Mouse (Mus musculus) heart, postnatal 4 days (tissue): Measurements from ENCODE around the gene Mrps9. TPM values are rescaled to one million over a fixed set of nuclear protein-coding genes. Genes with fewer than 3 reads are reported as not detected.

Experiments used
- DNase-seq: peaks from one replicate; pipeline ENCODE4 v3.0.0; 2021
- total RNA-seq, 2 experiments: library from RNA; stranded (reverse); gene quantifications; 2 replicates each; pipeline ENCODE4 v1.2.3; 2021

Gene Mrps9
- total RNA-seq, 2 experiments from 2014 or later, result 90.6 to 95.1 TPM

DNA sequence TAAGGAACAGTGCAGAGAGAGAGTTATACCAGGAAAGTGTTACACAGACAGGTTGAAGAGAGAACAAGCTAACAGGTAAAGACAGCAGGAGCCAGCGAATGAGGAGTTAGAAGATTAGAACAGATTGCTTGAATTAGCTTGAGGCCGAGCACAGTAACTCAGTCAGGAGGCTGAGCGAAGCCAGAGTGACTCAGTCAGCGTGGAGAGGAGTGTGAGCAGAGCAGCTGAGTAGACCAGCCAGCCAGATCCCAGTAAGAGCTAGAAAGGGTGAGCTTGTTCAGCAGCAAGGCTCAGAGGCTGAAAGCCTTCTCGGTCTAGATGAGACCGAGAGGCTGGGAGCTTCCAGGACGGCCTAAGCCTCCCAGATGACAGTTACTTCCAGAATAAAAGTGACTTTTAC lies 55.7 kb downstream of the Mrps9 start:
- DNase-seq, result no peak

DNA sequence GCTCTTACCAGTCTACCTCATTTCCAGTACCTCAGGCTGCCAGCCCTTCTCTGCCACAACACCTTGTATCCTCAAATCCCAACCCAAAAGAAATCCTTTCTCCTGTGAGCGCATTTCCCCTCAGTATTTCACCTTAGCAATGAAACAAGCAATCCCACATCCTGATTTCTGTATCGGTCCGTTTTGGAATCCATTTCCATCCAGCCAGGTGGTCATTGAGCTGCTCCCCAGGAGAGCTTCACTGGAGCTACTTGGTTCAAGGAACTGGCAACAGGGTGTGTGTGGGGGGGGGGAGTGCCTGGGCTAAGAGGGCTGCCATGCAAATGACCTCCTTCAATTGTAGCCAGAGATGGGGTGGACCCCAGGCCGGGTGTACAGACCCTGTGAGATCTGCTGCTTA lies 56.1 kb downstream of the Mrps9 start:
- no peak for DNase-seq

DNA sequence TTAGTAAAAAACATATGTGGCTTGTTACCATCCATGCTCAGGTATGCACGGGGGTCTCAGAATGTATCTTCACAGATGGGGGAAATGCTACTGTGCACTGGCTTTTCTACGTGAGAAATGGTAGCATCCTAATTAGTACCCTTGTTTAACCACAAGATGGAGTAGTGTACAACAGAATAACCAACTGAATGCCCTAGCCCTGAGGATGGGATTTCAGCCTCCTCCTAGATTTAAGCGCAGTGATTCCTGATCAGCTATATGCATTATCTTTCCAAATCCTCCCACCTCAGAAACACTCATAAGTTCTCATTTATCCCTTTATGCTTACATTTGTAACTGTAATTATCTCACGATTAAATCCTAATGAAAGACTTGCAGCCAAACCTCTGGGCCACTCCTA lies 64.0 kb downstream of the Mrps9 start:
- no peak for DNase-seq

DNA sequence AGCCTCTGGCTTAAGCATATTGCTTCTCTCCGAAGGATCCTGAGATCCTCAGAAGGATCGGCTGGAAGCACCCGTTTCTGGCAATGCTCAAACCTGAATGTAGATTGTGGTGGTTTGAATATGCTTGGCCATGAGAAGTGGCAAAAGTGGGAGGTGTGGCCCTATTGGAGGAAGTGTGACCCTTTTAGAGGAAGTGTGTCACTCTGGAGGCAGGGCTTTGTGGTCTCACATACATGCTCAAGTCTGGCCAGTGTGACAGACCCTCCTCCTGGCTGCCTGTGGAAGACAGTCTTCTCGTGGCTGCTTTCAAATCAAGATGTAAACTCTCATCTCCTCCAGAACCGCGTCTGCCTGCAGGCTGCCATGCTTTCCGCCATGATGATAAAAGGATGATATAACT lies 65.7 kb downstream of the Mrps9 start:
- no peak for DNase-seq

DNA sequence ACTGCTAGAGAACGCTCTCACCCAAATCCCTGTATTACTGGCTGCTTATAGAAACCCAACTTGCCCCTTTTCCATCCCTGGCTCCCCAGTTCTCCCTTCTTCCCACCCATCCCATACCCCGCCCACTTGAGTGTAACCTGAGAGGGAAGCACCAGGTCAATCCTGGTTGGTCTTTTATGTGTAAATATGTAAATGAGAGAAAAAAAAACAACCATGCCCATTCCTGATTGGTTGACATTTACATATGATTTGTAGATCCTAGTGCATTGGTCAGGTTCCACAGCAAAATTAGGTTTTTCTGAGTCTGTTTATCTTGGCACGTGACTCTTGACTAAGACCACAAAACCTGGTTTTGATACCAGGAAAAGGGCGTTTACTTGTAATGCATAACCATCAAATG lies 66.9 kb downstream of the Mrps9 start:
- no peak for DNase-seq

DNA sequence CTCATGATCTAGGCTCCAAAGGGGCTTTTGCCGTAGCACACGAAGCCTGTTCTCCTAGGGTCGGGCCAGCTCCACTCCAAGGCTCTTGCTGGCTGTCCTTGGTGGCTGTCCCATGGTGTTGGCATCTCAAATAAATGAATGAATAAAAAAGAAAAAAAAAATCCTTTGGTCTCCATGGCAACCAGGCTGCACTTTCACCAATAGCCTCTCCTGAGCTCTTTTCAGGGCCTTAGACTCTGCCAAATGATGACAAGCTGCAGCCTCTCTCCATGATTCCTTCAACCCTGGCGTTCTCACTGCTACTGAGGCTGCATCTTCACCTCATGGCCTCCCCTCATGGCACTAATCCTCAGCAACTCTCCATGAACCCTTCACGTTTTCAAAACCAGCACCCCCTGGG lies 72.9 kb downstream of the Mrps9 start:
- no peak for DNase-seq

DNA sequence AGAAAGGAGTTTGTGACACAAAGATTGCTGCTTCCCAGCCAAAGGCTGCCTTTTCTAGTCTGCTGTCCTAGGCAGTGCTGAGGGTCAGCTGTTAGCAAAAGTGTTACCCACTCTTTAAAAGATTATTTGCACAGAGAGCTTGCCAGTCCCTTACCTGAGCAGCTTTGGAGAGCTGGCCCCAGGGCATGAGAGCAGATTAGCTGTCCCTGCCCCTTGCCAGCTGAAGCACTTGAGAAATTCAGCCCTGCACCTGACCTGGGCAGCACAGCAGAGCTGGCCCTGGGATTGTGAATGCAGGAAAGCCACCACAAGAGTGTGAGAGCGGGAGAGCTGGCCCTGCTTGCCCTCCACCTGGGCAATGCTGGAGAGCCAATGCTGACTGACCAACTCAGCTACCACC lies 82.6 kb downstream of the Mrps9 start:
- no peak for DNase-seq

DNA sequence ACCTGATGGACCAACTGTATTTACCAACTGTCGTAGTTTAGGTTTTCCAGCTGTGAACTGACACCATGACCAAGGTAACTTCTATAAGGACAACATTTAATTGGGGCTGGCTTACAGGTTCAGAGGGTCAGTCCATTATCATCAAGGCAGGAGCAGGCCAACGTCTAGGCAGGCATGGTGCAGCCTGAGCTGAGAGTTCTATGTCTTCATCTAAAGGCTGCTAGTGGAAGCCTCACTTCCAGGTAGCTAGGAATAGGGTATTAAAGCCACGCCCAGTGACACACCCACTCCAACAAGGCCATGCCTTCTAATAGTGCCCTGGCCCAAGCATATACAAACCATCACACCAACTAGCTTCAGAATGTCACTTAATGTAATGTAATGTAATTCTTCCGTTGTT lies 97.5 kb downstream of the Mrps9 start:
- DNase-seq, result no peak

DNA sequence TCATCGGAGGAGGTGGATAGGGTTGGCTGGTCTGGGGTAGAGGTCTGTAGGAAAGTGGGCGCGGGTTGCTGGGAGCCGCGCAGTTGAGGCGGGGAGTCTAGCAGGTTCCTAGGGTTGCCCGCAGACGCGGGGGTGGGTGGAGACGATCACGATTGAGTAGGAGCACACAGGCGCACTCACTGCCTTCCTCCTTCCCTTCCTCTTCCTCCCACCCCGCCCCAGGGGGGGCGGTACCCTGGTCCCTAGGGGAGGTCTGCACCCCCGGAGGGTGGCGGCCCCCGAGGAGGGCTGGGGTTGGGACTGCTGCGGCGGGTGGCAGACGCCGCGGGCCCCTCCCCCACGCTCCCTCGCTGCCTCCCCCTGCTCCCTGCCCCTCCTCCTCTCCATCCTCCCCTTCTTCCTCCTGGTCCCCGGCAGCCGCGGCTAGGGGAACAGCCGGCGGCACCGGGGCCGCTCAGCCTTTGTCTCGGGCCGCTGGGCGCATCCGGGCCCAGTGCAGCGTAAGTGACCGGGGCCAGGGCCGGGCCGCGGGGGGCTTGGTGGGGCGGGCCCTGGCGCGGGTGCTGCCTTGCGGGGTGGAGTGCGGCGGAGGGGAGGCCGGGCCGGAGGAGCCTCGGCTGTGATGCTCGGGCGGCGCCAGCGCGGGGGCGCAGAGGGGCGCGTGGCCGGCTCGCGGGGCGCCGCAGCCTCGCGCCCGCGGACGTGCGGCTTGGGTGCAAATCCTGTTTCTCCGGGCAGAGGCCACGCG lies 101.9 kb downstream of the Mrps9 start, which contains the start of gene Gpr45:
Gene Gpr45 (plus strand): TSS at position 139 of the 748 bp plus-strand sequence.
- peak; percentile 32 for DNase-seq

DNA sequence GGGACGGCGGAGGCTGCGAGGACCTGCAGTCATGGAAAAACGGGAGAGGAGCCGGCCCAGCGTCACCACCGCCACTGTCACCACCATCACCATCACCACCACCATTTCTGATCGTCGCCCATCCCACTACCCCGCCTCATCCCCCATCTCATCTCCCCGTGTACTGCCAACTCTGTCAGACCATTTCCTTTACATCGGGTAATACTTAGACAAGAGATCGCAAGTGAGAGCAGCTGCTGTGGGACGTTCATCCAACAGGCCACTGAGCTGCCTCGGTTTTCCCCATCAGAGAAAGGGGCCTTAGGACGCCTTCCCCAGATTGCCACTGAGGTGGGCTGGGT lies 102.4 kb downstream of the Mrps9 start:
- no peak for DNase-seq

Other genes starting within 250 kb of the Mrps9 start
- gene Pou3f3, start 155.5 kb upstream of the Mrps9 start, total RNA-seq, result under 1 TPM in 1 of 2 experiments, not detected in 1; 0.02 TPM
- 1 to 10 TPM in 1 of 2 experiments, under 1 TPM in 1; 0.81 to 1.4 TPM for gene Gpr45, start 101.6 kb downstream of the Mrps9 start, total RNA-seq
- gene Tgfbrap1, start 247.4 kb downstream of the Mrps9 start, total RNA-seq, result 10 to 100 TPM; 16.3 to 17.3 TPM
- 1 to 10 TPM; 9.2 to 9.8 TPM for gene AI597479, start 247.5 kb downstream of the Mrps9 start, total RNA-seq